ENCODE assay signal across 21 mouse cellular contexts in the genomic region with DNA sequence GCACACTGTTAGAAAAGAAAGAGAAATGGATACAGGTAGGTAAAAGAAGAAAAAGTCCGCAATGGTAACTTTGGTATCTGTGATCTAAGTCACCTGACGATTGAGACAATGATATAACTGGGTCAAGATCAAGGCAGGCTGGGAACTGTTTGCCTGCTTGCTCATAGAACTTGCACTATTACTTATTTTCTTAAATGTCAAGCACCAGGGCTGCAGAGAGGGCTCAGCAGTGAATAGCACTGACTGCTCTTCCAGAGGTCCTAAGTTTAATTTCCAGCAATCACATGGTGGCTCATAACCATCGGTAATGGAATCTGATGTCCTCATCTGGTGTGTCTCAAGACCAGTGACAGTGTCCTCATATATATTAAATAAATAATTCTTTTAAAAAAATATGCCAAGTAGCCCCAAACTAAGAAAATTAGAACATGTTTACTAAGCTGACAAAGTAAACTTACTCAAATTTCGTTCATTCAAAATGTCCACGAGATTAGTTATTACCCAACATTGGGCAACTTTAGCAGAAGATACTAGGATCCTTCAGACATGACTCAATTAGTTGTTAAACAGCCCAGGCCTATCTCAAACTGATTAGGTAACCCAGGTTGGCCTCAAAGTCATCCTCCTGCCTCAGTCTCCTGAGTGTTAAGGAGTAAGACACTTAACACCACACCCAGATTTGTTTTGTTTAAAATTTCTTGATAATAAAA. TPM values are rescaled to one million over a fixed set of nuclear protein-coding genes. Genes with fewer than 3 reads are reported as not detected.
DNase-seq lines count a peak whose midpoint lies in the region; ATAC-seq lines count a peak whose summit lies in the region.
"Had no signal": no experiment of that assay in that cellular context is flagged by ENCODE, and none has a peak within 500 bp of the region (broad histone marks: within the 10 kb centered on the region; RNA-seq: fewer than 3 reads in every experiment).

No protein-coding gene starts in this region.

- ATAC-seq in heart, embryonic 11.5 days (replicated peaks; ENCODE audit: insufficient number of reproducible peaks, low FRiP score, low TSS enrichment), result no peak
- peak; percentile 33; the same call in 1 of the 2 replicates for ATAC-seq in granulocyte monocyte progenitor cell, adult 5-6 weeks (replicated peaks; ENCODE audit: poor library complexity, severe bottlenecking)
- ATAC-seq: activated CD4-positive, CD25-positive, alpha-beta regulatory T cell, adult 4 months; forebrain, embryonic 14.5 days; intestine, postnatal 0 days had no signal

- H3K9me3 ChIP-seq in heart, embryonic 10.5 days, result no peaks in the 10 kb centered on the region
- no peaks in the 10 kb centered on the region for H3K9me3 ChIP-seq in heart, embryonic 11.5 days (replicated peaks; ENCODE audit: control insufficient read depth, low read length)
- H3K9me3 ChIP-seq: embryonic facial prominence, embryonic 12.5 days; embryonic facial prominence, embryonic 15.5 days; hindbrain, embryonic 12.5 days; hindbrain, embryonic 15.5 days had no signal

- no peak overlapping the region for H3K4me2 ChIP-seq in heart, embryonic 11.5 days
- H3K4me2 ChIP-seq: embryonic facial prominence, embryonic 12.5 days; embryonic facial prominence, embryonic 15.5 days; hindbrain, embryonic 12.5 days; hindbrain, embryonic 15.5 days had no signal

- H3K27me3 ChIP-seq in heart, embryonic 10.5 days (ENCODE audit: insufficient read depth, poor library complexity, severe bottlenecking), result no peaks in the 10 kb centered on the region
- H3K27me3 ChIP-seq in heart, embryonic 11.5 days (ENCODE audit: control insufficient read depth, insufficient read depth, low read length), result no peaks in the 10 kb centered on the region
- H3K27me3 ChIP-seq: embryonic facial prominence, embryonic 12.5 days; embryonic facial prominence, embryonic 15.5 days; hindbrain, embryonic 12.5 days; hindbrain, embryonic 15.5 days had no signal

- peaks cover 46% of the 10 kb centered on the region for H3K36me3 ChIP-seq in heart, embryonic 10.5 days
- H3K36me3 ChIP-seq in heart, embryonic 11.5 days (ENCODE audit: control insufficient read depth, insufficient read depth, low read length), result peaks cover 13% of the 10 kb centered on the region

- H3K27ac ChIP-seq in heart, embryonic 10.5 days, result no peak overlapping the region
- H3K27ac ChIP-seq in heart, embryonic 11.5 days (ENCODE audit: low read depth, low read length), result no peak overlapping the region
- H3K27ac ChIP-seq: embryonic facial prominence, embryonic 12.5 days; embryonic facial prominence, embryonic 15.5 days; hindbrain, embryonic 12.5 days; hindbrain, embryonic 15.5 days had no signal

- 91% methylated on average over 5 of the region's 5 CpGs for WGBS in heart, embryonic 10.5 days
- WGBS in heart, embryonic 11.5 days (ENCODE audit: insufficient replicate concordance), result 91% methylated on average over 5 of the region's 5 CpGs

- DNase-seq in adrenal gland, postnatal 14 days, result peak; percentile 17
- DNase-seq in adrenal gland, postnatal 25 days, result no peak
- peak; percentile 50 for DNase-seq in heart, embryonic 10.5 days (ENCODE audit: low spot score)
- no peak for DNase-seq in layer of hippocampus, postnatal 36 days
- DNase-seq: adrenal gland, postnatal 10 days; cerebellum, adult 11 months; cerebellum, adult 2 months; cerebellum, adult 9-11 months; cerebellum, postnatal 25 days; gastrocnemius, postnatal 10 days; heart, adult 18-20 months; kidney, adult 2 months had no signal

- H3K4me1 ChIP-seq in heart, embryonic 10.5 days, result no peaks in the 10 kb centered on the region
- no peaks in the 10 kb centered on the region for H3K4me1 ChIP-seq in heart, embryonic 11.5 days (ENCODE audit: control insufficient read depth, insufficient read depth, low read length)
- H3K4me1 ChIP-seq: embryonic facial prominence, embryonic 12.5 days; embryonic facial prominence, embryonic 15.5 days; hindbrain, embryonic 12.5 days; hindbrain, embryonic 15.5 days had no signal

- no peak overlapping the region for H3K4me3 ChIP-seq in heart, embryonic 10.5 days
- no peak overlapping the region for H3K4me3 ChIP-seq in heart, embryonic 11.5 days (ENCODE audit: low read depth, low read length)
- H3K4me3 ChIP-seq: embryonic facial prominence, embryonic 12.5 days; embryonic facial prominence, embryonic 15.5 days; hindbrain, embryonic 12.5 days; hindbrain, embryonic 15.5 days had no signal

- no peak overlapping the region for H3K9ac ChIP-seq in heart, embryonic 11.5 days (ENCODE audit: low read depth, low read length)
- H3K9ac ChIP-seq: embryonic facial prominence, embryonic 12.5 days; embryonic facial prominence, embryonic 15.5 days; hindbrain, embryonic 12.5 days; hindbrain, embryonic 15.5 days had no signal

RNA-seq across cellular contexts. Expression of gene Rps6kb1, which starts 10.2 kb away (rescaled TPM):
- 39.4 and 45.2 TPM in 2 replicates for total RNA-seq in adrenal gland, postnatal 14 days (2021)
- 41.3 and 44.1 TPM in 2 replicates for total RNA-seq in adrenal gland, postnatal 25 days (2021)
- 54.3 and 60.4 TPM in 2 replicates for polyA plus RNA-seq in heart, embryonic 10.5 days (2016; fragmentation: Nextera tagmentation; extraction: Ambion mirVana)
- polyA plus RNA-seq in heart, embryonic 11.5 days (2014; fragmentation: Nextera tagmentation; extraction: Ambion mirVana), result 43.4 and 50.0 TPM in 2 replicates
- 29.5 and 30.5 TPM in 2 replicates for total RNA-seq in granulocyte monocyte progenitor cell, adult 5-6 weeks (2014; fragmentation: Nextera tagmentation)
- total RNA-seq in granulocyte monocyte progenitor cell, adult 5-6 weeks (2017), result 38.2 and 54.1 TPM in 2 replicates
- 10 to 100 TPM; 38.5 to 41.6 TPM for total RNA-seq in layer of hippocampus, postnatal 36 days (2021)

RNA-seq across cellular contexts. Expression of gene Tubd1, which starts 10.4 kb away (rescaled TPM):
- total RNA-seq in adrenal gland, postnatal 14 days (2021), result 9.1 and 9.8 TPM in 2 replicates
- 8.5 and 10.5 TPM in 2 replicates for total RNA-seq in adrenal gland, postnatal 25 days (2021)
- 11.8 and 12.8 TPM in 2 replicates for polyA plus RNA-seq in heart, embryonic 10.5 days (2016; fragmentation: Nextera tagmentation; extraction: Ambion mirVana)
- polyA plus RNA-seq in heart, embryonic 11.5 days (2014; fragmentation: Nextera tagmentation; extraction: Ambion mirVana), result 10.6 and 12.2 TPM in 2 replicates
- total RNA-seq in granulocyte monocyte progenitor cell, adult 5-6 weeks (2014; fragmentation: Nextera tagmentation), result 10.9 and 12.9 TPM in 2 replicates
- total RNA-seq in granulocyte monocyte progenitor cell, adult 5-6 weeks (2017), result 10.3 and 11.5 TPM in 2 replicates
- total RNA-seq in layer of hippocampus, postnatal 36 days (2021), result 1 to 10 TPM; 7.0 to 8.8 TPM

RNA-seq across cellular contexts. Expression of gene Rnft1, which starts 49.9 kb away (rescaled TPM):
- 32.6 and 38.1 TPM in 2 replicates for total RNA-seq in adrenal gland, postnatal 14 days (2021)
- total RNA-seq in adrenal gland, postnatal 25 days (2021), result 29.6 and 36.7 TPM in 2 replicates
- 37.6 and 43.2 TPM in 2 replicates for polyA plus RNA-seq in heart, embryonic 10.5 days (2016; fragmentation: Nextera tagmentation; extraction: Ambion mirVana)
- polyA plus RNA-seq in heart, embryonic 11.5 days (2014; fragmentation: Nextera tagmentation; extraction: Ambion mirVana), result 38.4 and 41.5 TPM in 2 replicates
- total RNA-seq in granulocyte monocyte progenitor cell, adult 5-6 weeks (2014; fragmentation: Nextera tagmentation), result 16.3 and 19.8 TPM in 2 replicates
- total RNA-seq in granulocyte monocyte progenitor cell, adult 5-6 weeks (2017), result 16.1 and 19.4 TPM in 2 replicates
- total RNA-seq in layer of hippocampus, postnatal 36 days (2021), result 10 to 100 TPM; 28.0 to 32.1 TPM

Comparison
In these comparisons a context has a peak if more than half of its experiments do, and no peak if none do; other contexts are left out.
1. DNase-seq: peak in adrenal gland, postnatal 14 days (single experiment) and heart, embryonic 10.5 days (single experiment); none in adrenal gland, postnatal 25 days (single experiment) and layer of hippocampus, postnatal 36 days (0 of 2).